Mouse (Mus musculus): ENCODE results near the gene Card6. TPM values are rescaled to one million over a fixed set of nuclear protein-coding genes. Genes with fewer than 3 reads are reported as not detected.
A peak's percentile ranks its signal among the peaks of the same experiment; 100 is the strongest.

Gene Card6
- total RNA-seq, 2 experiments from 2014 or later: 1.5 to 3.2 TPM

DNA sequence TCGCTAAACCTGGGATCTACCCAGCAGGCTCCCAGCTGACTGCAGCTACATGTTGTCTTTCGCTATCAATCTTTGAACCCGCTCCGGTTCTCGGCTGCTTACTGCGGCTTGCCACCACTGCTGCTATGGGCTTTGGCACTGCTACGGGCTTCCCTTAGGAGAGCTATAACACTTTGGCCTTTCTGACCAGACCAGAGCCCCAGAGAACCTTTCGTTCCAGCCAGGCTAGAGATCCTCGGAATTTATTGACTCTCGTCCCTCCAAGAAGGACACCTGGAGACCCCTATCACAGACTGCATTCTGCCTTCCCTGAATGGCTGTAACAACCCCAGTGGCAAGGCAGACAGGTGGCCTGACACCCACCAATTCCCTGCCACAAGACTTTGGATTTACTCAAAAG, 18.2 kb downstream of the Card6 start:
- DNase-seq (ENCODE audit: low spot score in 2 of 2): no peak

DNA sequence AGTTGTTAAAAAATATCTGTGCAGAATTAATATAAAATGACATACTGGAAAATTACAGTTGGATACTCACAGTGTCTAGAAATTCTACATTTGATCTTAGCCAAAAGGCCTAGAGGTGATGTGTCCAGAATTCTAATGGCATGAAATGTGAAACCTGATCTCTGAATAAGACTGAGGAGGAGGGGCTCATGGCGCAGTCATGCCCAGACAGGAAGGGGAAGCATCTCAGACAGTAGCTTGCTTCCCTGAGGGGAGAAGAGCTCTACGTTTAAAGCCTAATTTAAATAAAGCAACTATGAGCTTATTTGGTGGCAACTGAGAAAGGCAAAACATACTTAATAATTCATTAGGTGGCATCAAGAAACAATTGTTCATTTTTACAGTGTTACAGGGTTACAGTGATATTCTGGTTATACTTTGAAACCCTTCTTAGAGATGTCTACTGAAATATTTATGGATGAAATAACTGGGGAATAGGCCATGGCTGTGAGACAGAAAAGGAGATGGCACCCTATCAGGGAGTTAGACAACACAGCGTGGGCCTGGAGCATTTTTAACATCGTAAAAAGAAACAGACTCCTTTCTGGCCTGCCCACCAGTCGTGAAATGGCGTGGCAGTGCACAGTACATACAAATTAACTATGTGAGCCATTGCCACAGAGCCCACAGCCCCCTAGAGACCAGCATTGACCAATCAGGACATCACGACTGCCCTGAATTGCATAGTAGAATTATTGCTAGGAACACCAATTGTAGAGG, 19.3 kb downstream of the Card6 start:
- DNase-seq (ENCODE audit: low spot score in 2 of 2): no peak

GRCm38 (mm10) chr15:5086162-5086561, 22.2 kb downstream of the Card6 start:
- no peak for DNase-seq (ENCODE audit: low spot score in 2 of 2)

- DNase-seq (ENCODE audit: low spot score in 2 of 2): no peak
Measured at GRCm38 (mm10) chr15:5081235-5081634, 27.1 kb downstream of the Card6 start.

GRCm38 (mm10) chr15:5068801-5069518, 39.4 kb downstream of the Card6 start:
- peak; percentile 36 to 51 for DNase-seq (ENCODE audit: low spot score in 2 of 2)

DNA sequence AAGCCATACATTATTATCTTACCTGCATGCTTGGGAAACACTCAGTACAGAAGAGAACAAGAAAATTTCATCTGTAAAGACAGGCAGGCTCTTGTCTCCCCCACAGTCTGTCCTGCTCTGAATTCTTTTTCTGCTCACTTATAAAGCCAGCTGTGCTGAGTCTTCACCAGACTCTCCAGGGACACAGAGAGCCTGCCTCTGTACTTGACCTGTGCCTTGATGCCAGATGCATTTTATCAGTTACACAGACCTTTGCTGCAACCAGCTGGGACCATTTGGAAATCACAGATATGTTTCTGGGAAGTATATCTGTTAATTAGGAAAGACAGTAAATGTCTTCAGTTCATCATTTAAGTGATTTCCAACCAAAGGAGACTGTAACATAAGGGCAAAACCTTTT, 44.7 kb downstream of the Card6 start, which contains the start of gene C7:
Gene C7 (minus strand): TSS at position 106 of the 400 bp plus-strand sequence.
- no peak for DNase-seq (ENCODE audit: low spot score in 2 of 2)

Other genes with a start within 250 kb of the Card6 start
- gene Mroh2b, start 209.8 kb downstream of the Card6 start, total RNA-seq (2021): not detected
- gene C7, start 44.8 kb downstream of the Card6 start, total RNA-seq (2021): under 1 TPM; 0.11 to 0.18 TPM
- 100 to 1,000 TPM; 260 to 290 TPM for gene Rpl37, start 8.1 kb upstream of the Card6 start, total RNA-seq (2021)
- 10 to 100 TPM; 19.9 to 21.3 TPM for gene Prkaa1, start 35.3 kb upstream of the Card6 start, total RNA-seq (2021)
- gene Ttc33, start 77.0 kb upstream of the Card6 start, total RNA-seq (2021): 10 to 100 TPM; 54.5 to 57.7 TPM
- 1 to 10 TPM; 1.3 to 1.7 TPM for gene Ptger4, start 135.6 kb upstream of the Card6 start, total RNA-seq (2021)